Mouse (Mus musculus): ENCODE results near the gene Stoml2.

DNA sequence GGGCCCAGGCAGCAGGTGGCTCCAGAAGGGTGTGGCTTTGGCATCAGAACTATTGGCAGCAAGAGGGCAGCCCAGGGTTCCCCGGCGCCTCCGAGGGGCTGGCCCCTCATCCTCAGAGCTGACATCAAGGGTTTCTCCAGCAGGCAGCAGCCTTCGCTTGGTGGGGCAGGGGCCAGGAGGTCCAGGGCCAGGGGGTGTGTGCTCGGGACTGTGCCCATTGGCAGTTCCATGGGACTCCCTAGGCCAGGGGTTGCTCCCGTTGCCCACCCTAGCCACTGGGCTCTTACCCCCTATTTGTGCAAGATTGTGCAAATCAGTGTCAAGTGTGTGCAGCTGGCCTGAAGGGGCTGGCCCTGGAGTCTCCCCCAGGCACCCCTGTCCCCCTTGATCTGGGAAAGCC, 4.3 kb upstream of the Stoml2 start:
- no peak for TF ChIP-seq GATA1 (IDR thresholded peaks at IDR 0.05; ENCODE audit: low read depth, low read length)
- TF ChIP-seq GABPA (IDR thresholded peaks at IDR 0.05; ENCODE audit: low read depth, low read length): no peak
- TF ChIP-seq CHD2 (IDR thresholded peaks at IDR 0.05; ENCODE audit: low read length): no peak
- TF ChIP-seq ZC3H11A (IDR thresholded peaks at IDR 0.05; ENCODE audit: low read depth, low read length): no peak
- TF ChIP-seq POLR2AphosphoS2 (IDR thresholded peaks at IDR 0.05; ENCODE audit: low read length): no peak

All from MEL (cell line).